Mouse (Mus musculus) forebrain, embryonic 10.5 days (tissue): ENCODE data around the gene Ctrb1. TPM values are rescaled to one million over a fixed set of nuclear protein-coding genes. Genes with fewer than 3 reads are reported as not detected.

Experiments
- DNase-seq: peaks from one replicate; pipeline ENCODE4 v3.0.0-alpha.2; 2017; ENCODE audit warnings: low spot score; ENCODE audit errors: extremely low spot score
- H3K27ac ChIP-seq: fragments of 300-500 bp; sonication (generic); 2 replicates; pipeline ENCODE4 v1.5.1; 2016; ENCODE audit warnings: mild to moderate bottlenecking
- H3K27me3 ChIP-seq: fragments of 300-500 bp; sonication (generic); 2 replicates; pipeline ENCODE4 v1.6.1; 2016; ENCODE audit warnings: mild to moderate bottlenecking; ENCODE audit not compliant: poor library complexity, severe bottlenecking
- H3K36me3 ChIP-seq: fragments of 300-500 bp; sonication (generic); replicated peaks from 2 replicates; pipeline ENCODE4 v1.6.1; 2016; ENCODE audit warnings: mild to moderate bottlenecking, moderate library complexity
- H3K4me1 ChIP-seq: fragments of 300-500 bp; sonication (generic); 2 replicates; pipeline ENCODE4 v1.6.1; 2016
- H3K4me3 ChIP-seq: fragments of 300-500 bp; sonication (generic); 2 replicates; pipeline ENCODE4 v1.5.1; 2016; ENCODE audit warnings: mild to moderate bottlenecking, moderate library complexity
- H3K9me3 ChIP-seq: fragments of 300-500 bp; sonication (generic); 2 replicates; pipeline ENCODE4 v1.6.1; 2016; ENCODE audit warnings: mild to moderate bottlenecking, moderate library complexity
- WGBS: fragments of 180-500 bp; shearing (Covaris S2); methylation state at CpG from one replicate; pipeline ENCODE4 v1.1.7; 2016; 5-methylcytosine and 5-hydroxymethylcytosine counted together
- polyA plus RNA-seq: library from polyadenylated mRNA; unstranded; fragments of >200 nt; fragmentation: Nextera tagmentation; extraction: Ambion mirVana; gene quantifications from 2 replicates; pipeline ENCODE4 v1.2.1, GENCODE M21; 2016

Ctrb1 gene
- polyA plus RNA-seq, 1 experiment from 2014 or later: not detected

DNA sequence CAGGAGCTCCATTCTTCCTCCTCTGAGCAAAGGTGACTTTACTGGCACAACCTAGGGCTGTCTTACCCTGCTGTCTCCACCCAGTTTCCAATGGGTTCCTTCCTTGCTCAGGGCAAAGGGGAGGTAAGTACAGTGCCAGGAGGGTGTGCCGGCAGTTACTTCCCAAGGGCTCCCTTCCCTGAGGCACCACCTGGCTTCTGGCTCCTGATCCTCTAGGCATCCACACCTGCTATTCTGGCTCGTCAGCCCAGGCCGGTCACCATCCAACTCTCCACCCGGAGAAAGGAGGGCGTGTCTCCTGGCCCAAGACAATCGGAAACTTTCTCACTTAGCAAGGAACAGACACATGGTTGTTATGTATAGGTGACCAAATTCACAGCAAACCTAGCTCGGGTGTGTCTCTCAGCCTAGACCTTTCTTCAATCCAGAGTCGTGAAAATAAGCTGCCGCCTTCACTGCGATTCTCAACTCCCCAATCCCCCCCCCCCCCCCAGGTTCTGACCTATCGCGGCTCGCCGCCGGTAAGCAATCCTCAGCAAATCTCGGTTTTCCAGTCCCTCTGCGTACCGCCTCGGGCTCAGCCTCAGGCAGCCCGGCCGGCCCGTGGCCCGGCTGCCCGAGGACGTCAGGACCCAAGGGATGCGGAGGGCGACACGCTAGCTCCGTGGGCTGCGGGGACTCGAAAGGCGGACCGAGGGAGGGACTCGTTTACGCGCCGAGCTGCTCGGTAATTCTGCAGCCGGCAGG, 40.6 kb upstream of the Ctrb1 start:
- Histone ChIP-seq H3K27me3 (no peaks in the 10 kb centered on the region), H3K27ac (peak overlapping the region; percentile 91), H3K9me3 (no peaks in the 10 kb centered on the region), H3K36me3 (peaks cover 4% of the 10 kb centered on the region; the same call in 1 of the 2 replicates), H3K4me3 (peak overlapping the region; percentile 85), H3K4me1 (peaks cover 87% of the 10 kb centered on the region)
- under 1% methylated on average over 39 of the region's 39 CpGs for WGBS
- peak; percentile 32 for DNase-seq

DNA sequence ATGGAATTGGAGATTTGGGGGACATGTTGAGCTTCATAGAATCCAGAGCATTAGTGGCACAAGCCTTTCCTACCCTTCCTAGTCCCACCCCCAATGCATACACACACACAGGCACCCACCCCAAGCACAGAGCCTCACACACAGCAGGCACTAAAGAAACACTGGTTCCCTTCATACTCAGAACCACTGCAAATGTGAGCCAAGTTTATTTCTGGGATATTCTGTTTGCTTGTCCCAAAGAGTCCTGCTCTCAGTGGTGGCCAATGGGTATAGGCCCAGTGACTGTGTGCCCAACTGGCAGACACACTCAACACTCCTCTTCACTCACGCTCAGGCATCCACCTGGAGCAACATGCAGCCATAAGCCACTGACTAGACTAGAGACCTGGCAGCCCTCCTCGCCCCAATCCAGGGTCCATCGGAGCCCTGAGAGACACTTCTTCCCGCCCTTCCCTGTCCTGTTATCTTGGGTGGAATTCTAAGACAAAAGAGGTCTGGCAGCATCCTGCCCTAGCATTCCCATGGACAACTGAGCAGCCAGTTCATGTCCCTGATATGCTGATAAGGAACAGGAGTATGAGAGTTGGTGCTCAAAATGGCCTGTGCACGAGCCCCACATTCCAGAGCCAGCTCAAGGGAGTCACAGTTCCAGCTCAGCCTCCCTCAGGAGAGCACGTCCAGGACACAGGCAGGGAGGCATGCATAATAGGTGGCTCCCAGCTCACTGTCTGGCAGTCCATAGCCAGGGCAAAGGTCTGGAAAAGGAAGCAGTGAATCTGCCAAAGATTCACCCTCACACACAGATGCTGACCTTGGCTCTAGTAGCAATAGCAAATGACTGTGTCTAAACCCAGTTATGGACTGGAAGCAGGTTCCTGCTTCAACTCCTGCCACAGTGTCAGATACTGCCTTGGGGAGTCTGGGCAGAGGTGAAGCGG, 38.7 kb upstream of the Ctrb1 start:
- no peak for DNase-seq
- peaks cover 2% of the 10 kb centered on the region for H3K36me3 ChIP-seq
- no peaks in the 10 kb centered on the region for H3K9me3 ChIP-seq
- H3K27ac ChIP-seq: peak overlapping the region; percentile 31; the same call in 1 of the 2 replicates
- no peak overlapping the region; the same call in 1 of the 2 replicates for H3K4me3 ChIP-seq
- WGBS: 77% methylated on average over 7 of the region's 7 CpGs
- H3K27me3 ChIP-seq: no peaks in the 10 kb centered on the region
- peaks cover 79% of the 10 kb centered on the region for H3K4me1 ChIP-seq

DNA sequence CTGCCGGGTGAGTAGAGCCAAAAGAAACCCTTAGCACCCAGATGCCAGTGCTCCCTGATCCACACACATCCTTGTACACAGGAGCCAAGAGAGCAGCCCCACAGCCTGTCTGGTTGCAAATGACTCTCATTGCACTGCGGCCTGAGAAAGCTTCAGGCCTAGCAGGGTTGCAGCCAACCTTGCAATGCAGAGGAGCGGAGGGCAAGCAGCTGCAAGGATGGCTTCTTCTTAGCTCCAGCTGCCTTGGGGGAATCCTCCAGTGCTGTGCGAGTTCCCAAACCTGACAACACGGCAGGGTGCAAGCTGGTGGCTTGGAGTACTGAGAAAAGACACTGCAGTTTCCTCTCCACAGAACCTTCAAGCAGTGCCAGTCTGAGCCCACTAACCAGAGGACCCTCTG, 37.7 kb upstream of the Ctrb1 start:
- WGBS: 77% methylated on average over 5 of the region's 5 CpGs
- no peaks in the 10 kb centered on the region for H3K27me3 ChIP-seq
- peaks cover 2% of the 10 kb centered on the region for H3K36me3 ChIP-seq
- H3K9me3 ChIP-seq: no peaks in the 10 kb centered on the region
- H3K4me1 ChIP-seq: peaks cover 71% of the 10 kb centered on the region
- DNase-seq: no peak
- H3K27ac ChIP-seq: no peak overlapping the region
- no peak overlapping the region; the same call in 1 of the 2 replicates for H3K4me3 ChIP-seq

DNA sequence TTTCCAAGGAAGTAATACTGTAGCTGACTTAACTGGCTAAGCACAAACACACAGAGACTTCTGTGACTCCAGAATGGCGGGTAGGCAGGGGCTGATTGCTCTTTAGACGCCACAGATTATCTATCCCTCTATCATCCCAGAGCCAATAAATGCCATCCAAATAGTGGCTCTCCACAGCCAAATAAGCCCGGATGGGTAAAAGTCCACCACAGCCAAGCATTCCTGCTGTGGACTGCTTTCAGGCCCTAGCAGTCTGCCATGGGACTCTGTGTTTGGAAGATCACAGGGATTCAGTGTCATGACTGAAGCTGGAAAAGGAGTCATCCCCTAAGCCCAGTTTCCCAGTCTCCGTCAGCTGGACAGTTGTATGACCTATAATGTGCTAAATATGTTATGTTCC, 36.7 kb upstream of the Ctrb1 start:
- H3K27ac ChIP-seq: no peak overlapping the region
- H3K27me3 ChIP-seq: no peaks in the 10 kb centered on the region
- peaks cover 2% of the 10 kb centered on the region for H3K36me3 ChIP-seq
- no peak overlapping the region for H3K4me3 ChIP-seq
- WGBS: 84% methylated on average over 4 of the region's 4 CpGs
- H3K9me3 ChIP-seq: no peaks in the 10 kb centered on the region
- no peak for DNase-seq
- peaks cover 62% of the 10 kb centered on the region for H3K4me1 ChIP-seq

DNA sequence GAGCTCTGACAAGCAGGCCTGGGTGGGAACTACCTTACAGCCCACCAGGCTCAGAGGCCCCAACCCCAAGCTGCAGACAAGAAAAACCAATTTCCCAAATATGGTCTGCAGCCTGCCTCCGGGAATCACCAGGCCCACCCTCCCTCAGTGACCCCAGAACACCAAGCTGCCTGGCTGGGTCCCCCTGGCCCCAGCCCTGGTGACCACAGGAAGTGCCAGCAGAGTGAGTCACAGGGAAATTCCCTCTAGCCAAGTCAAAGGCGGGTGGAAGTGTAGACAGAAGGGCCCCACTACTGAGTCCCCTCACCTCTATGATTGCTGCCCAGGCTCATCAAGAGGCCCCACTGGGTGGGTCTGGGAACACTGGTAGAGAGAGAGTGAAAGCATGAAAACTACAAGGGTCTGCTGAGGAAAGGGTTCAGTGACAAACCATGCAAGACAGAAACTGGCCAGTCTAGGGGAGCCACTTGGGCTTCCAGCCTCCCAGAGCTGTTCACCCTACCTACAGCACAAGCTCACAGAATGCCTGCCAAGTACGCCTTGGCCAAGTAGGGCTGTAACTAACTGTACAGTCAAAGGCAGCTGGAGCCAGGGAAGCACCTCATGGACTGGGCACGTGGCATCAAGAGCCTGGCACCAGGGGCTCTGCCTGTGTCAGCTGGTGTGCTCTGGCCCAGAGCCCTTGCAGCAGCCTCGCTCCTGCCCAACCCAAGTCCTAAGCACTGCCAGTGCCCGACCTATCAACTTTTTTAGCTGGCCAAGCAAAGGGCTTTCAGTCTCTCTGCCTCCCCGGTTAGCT, 35.5 kb upstream of the Ctrb1 start:
- H3K9me3 ChIP-seq: no peaks in the 10 kb centered on the region
- WGBS: 78% methylated on average over 7 of the region's 7 CpGs
- no peak overlapping the region for H3K4me3 ChIP-seq
- peak overlapping the region; percentile 65 for H3K27ac ChIP-seq
- no peaks in the 10 kb centered on the region for H3K27me3 ChIP-seq
- peaks cover 5% of the 10 kb centered on the region for H3K36me3 ChIP-seq
- H3K4me1 ChIP-seq: peaks cover 50% of the 10 kb centered on the region
- DNase-seq: no peak

DNA sequence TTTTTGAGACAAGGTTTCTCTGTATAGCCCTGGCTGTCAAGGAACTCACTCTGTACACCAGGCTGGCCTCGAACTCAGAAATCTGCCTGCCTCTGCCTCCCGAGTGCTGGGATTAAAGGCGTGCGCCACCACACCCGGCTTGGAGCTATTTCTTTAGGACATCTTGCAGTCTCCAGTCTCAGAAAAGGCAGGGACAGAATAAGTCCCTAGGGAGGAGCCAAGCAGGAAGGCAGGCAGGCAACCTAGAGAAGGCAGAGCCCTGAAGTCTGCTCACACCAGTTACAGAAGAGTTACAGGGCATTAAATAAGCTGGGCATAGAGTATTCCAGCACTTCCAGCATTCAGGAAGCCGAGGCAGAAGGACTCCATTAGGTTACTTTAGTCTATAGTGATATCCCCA, 34.5 kb upstream of the Ctrb1 start:
- Histone ChIP-seq H3K27ac (no peak overlapping the region), H3K4me1 (peaks cover 40% of the 10 kb centered on the region), H3K36me3 (peaks cover 14% of the 10 kb centered on the region), H3K9me3 (no peaks in the 10 kb centered on the region), H3K27me3 (no peaks in the 10 kb centered on the region), H3K4me3 (no peak overlapping the region)
- no peak for DNase-seq
- 92% methylated on average over 6 of the region's 6 CpGs for WGBS

DNA sequence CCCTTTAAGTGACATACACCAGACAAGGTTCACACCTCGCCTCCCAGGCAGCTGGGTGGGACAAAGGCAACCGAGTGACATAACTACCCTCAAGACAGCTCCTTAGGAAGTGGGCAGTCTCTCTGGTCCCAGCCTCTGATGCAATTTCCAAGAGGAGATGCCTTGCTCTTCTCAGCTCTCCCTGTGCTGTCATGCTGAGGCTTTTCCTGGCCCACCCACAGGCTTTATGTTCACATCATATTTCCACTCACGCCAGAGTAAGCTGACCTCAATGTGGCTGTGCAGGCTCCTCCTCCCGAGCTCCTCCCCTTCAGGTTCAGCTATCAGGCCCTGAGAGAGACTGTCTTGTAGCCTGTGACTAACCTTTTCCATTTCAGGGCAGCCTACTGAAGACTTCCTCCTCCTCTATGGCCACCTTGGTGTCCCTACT, 29.3 kb upstream of the Ctrb1 start:
- Histone ChIP-seq H3K27me3 (no peaks in the 10 kb centered on the region), H3K27ac (no peak overlapping the region)
- DNase-seq: no peak

DNA sequence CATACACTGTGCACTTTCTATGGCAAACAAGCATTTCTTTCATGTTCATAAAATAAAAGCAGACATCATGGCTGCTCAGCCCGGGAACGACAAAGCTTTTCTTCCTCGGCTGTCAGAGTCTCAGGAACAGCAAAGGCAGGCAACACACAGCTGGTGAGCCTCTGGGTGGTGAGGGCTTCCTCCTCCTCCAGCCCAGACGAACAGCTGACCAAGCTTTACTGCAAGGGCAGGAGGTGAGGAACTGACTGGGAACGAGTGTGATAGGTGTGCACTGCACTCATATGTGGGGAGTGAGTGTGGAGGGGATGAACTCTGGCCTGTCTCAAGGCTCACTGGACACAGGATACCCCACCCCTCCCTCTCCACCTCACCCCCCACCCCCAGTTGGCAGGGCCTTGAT, 28.1 kb upstream of the Ctrb1 start:
- no peak for DNase-seq

More for the DNA sequence above, 29.3 kb upstream of the Ctrb1 start:
- Histone ChIP-seq H3K4me1 (peaks cover 34% of the 10 kb centered on the region), H3K4me3 (no peak overlapping the region), H3K9me3 (no peaks in the 10 kb centered on the region), H3K36me3 (peaks cover 60% of the 10 kb centered on the region)
- WGBS: 83% methylated on average over 4 of the region's 4 CpGs

DNA sequence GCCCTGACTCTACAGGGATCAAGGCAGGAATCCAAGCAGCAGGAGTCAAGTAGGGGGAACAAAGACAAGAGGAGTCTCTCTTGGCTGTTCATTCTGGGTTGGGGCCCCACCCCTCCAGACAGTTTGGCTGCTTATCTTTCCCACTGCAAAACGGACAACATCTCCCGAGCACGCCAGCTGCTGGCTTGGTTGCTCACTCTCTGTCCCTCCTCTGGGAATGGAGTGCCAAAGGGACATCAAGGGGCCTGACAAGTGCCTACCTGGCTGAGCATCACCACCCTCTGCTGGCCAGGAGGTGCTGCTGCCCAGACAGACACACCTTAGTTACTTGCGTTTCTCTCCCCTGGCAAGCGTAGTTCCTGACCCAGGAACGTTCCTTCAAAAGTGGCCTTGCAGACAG, 27.1 kb upstream of the Ctrb1 start:
- Histone ChIP-seq H3K36me3 (peaks cover 82% of the 10 kb centered on the region), H3K27me3 (no peaks in the 10 kb centered on the region), H3K4me1 (peaks cover 28% of the 10 kb centered on the region), H3K27ac (peak overlapping the region; percentile 81), H3K9me3 (no peaks in the 10 kb centered on the region), H3K4me3 (no peak overlapping the region)
- DNase-seq: no peak
- WGBS: 80% methylated on average over 6 of the region's 6 CpGs

More for the DNA sequence above, 28.1 kb upstream of the Ctrb1 start:
- H3K36me3 ChIP-seq: peaks cover 72% of the 10 kb centered on the region
- 82% methylated on average over 5 of the region's 5 CpGs for WGBS
- H3K4me3 ChIP-seq: no peak overlapping the region
- H3K9me3 ChIP-seq: no peaks in the 10 kb centered on the region
- H3K27ac ChIP-seq: no peak overlapping the region
- no peaks in the 10 kb centered on the region for H3K27me3 ChIP-seq
- H3K4me1 ChIP-seq: peaks cover 28% of the 10 kb centered on the region

DNA sequence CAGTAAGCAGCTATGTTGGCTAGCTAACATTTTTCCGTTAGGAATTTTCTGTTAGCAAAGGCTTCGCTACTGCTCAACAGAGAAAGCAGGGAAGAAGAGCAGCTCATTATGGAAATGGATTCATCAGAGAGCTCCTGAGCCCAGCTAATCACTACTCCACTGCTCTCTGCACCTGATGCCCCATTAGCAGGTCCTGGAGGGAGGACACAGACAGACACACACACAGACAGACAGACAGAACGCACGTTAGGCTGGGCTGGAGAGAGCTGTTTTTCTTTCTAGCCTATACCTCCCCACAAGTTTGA, 26.6 kb upstream of the Ctrb1 start:
- Histone ChIP-seq H3K4me1 (peaks cover 28% of the 10 kb centered on the region), H3K9me3 (no peaks in the 10 kb centered on the region), H3K27me3 (no peaks in the 10 kb centered on the region), H3K36me3 (peaks cover 86% of the 10 kb centered on the region), H3K27ac (peak overlapping the region; percentile 81), H3K4me3 (no peak overlapping the region)
- 80% methylated on average over 4 of the region's 4 CpGs for WGBS
- DNase-seq: no peak

DNA sequence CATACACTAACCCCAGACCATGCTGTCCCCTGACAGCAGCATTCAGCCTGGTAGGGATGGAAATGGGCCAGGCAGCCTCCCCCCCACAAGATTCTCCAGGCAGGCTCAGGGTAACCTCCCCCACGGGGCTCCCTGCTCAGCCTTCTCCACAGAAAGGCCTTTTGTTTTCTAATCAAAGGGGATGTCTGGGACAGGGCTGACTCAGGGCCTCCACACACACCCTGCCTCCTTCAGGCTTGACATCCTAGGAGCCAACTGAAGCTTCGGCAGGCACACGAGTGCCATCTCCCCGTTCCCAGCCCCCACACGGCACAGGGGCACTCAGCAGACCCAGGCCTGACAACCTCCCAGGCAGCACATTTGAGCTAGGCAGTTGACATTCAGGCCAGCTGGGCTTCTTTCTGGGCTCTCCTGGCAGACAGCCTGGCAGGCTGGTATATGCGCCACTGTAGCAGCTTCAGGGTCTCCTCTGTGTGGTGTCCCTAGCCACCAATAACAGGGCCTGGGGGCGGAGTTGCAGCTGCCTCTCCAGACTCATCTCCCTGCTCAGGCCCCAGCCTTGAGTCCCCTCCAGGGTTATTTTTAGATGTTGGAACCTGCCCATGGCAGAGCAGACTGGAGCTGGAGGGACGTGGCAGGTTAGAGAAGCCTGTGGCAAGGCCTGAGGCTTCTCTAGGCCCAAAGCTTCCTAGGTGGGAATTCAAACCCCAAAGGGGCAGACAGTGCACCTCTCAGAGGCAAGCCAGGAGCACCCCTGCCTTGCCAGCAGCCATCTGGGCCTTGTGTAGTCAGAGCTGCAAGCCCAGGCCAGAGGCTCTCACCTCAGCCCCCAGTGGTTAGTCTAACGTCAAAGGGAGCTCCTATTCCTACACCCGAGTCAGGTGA, 26.0 kb upstream of the Ctrb1 start:
- Histone ChIP-seq H3K36me3 (peaks cover 92% of the 10 kb centered on the region), H3K27ac (peak overlapping the region; percentile 81), H3K4me3 (peak overlapping the region; percentile 18; the same call in 1 of the 2 replicates), H3K4me1 (peaks cover 28% of the 10 kb centered on the region), H3K9me3 (no peaks in the 10 kb centered on the region), H3K27me3 (no peaks in the 10 kb centered on the region)
- no peak for DNase-seq
- 50% methylated on average over 10 of the region's 10 CpGs for WGBS

DNA sequence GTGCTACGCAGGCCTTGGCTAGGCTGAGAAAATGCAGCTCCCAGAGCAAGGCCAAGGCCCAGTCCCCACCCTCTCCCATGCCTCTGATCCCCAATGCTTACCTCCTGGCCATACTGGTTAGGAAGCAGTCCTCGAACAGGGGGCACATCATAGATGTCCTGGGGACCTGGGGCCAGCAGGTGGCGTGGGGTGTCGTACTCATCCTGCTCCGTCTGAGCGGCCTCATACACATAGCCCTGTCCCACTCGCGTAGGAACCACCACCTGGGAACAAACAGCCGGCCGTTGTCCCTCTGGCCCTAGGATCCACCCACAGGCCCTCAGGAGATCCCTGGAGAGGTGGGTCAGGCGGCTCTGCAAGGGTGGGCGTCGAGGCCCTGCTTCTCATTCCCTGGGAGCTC, 24.7 kb upstream of the Ctrb1 start:
- peaks cover 95% of the 10 kb centered on the region for H3K36me3 ChIP-seq
- H3K9me3 ChIP-seq: no peaks in the 10 kb centered on the region
- no peak for DNase-seq
- 88% methylated on average over 13 of the region's 13 CpGs for WGBS
- H3K4me3 ChIP-seq: no peak overlapping the region
- H3K27ac ChIP-seq: peak overlapping the region; percentile 81
- H3K4me1 ChIP-seq: peaks cover 28% of the 10 kb centered on the region
- H3K27me3 ChIP-seq: no peaks in the 10 kb centered on the region
